ENCODE assay signal across 7 mouse cellular contexts in genomic region chr5:24451264-24452029, GRCm38 (mm10). TPM values are rescaled to one million over a fixed set of nuclear protein-coding genes. Genes with fewer than 3 reads are reported as not detected.
DNase-seq lines count a peak whose midpoint lies in the region; ATAC-seq lines count a peak whose summit lies in the region.

No protein-coding gene starts in this region.

- H3K9me3 ChIP-seq in intestine, embryonic 16.5 days (ENCODE audit: control insufficient read depth, low read length) = no peaks in the 10 kb centered on the region
- H3K9me3 ChIP-seq in limb, embryonic 11.5 days (ENCODE audit: control insufficient read depth, low read length) = no peaks in the 10 kb centered on the region
- H3K9me3 ChIP-seq in midbrain, embryonic 13.5 days = no peaks in the 10 kb centered on the region

- 4% methylated on average over 55 of the region's 66 CpGs for WGBS in intestine, embryonic 16.5 days
- WGBS in limb, embryonic 11.5 days = 3% methylated on average over 42 of the region's 66 CpGs
- 2% methylated on average over 46 of the region's 66 CpGs for WGBS in midbrain, embryonic 13.5 days

- H3K36me3 ChIP-seq in intestine, embryonic 16.5 days (ENCODE audit: control insufficient read depth, insufficient read depth, low read length) = no peaks in the 10 kb centered on the region
- H3K36me3 ChIP-seq in limb, embryonic 11.5 days (ENCODE audit: control insufficient read depth, insufficient read depth, low read length) = no peaks in the 10 kb centered on the region
- H3K36me3 ChIP-seq in midbrain, embryonic 13.5 days = 0 out of 2 replicates have a peak, but pooled peaks cover 3% of the 10 kb centered on the region

- peak overlapping the region; percentile 90 for H3K9ac ChIP-seq in intestine, embryonic 16.5 days (ENCODE audit: low read depth, low read length)
- peak overlapping the region; percentile 91 for H3K9ac ChIP-seq in limb, embryonic 11.5 days (ENCODE audit: low read length)
- H3K9ac ChIP-seq in midbrain, embryonic 13.5 days (replicated peaks) = peak overlapping the region; percentile 97

- peak; percentile 94 for DNase-seq in adrenal gland, postnatal 10 days
- DNase-seq in embryo, embryonic 11 days = peak; percentile 94
- DNase-seq in gastrocnemius, postnatal 36 days = peak; percentile 76 to 85
- DNase-seq in limb, embryonic 11.5 days (ENCODE audit: low spot score) = peak; percentile 85
- peak; percentile 70 for DNase-seq in spleen, adult 12 weeks (ENCODE audit: low spot score)

- ATAC-seq in intestine, embryonic 16.5 days = peak; percentile 79
- peak; percentile 76 for ATAC-seq in limb, embryonic 11.5 days (ENCODE audit: insufficient number of reproducible peaks, low FRiP score, low TSS enrichment, low read depth)
- peak; percentile 71 for ATAC-seq in midbrain, embryonic 13.5 days

- H3K27me3 ChIP-seq in intestine, embryonic 16.5 days (replicated peaks; ENCODE audit: control insufficient read depth, insufficient read depth, low read length) = no peaks in the 10 kb centered on the region
- no peaks in the 10 kb centered on the region for H3K27me3 ChIP-seq in limb, embryonic 11.5 days (ENCODE audit: control insufficient read depth, insufficient read depth, low read length)
- H3K27me3 ChIP-seq in midbrain, embryonic 13.5 days = peaks cover 10% of the 10 kb centered on the region; the same call in 1 of the 2 replicates

- intact Hi-C loops in gastrocnemius, postnatal 36 days (cut with DNase I) = no loop called here

- H3K4me2 ChIP-seq in intestine, embryonic 16.5 days (ENCODE audit: low read depth, low read length) = peak overlapping the region; percentile 96
- peak overlapping the region; percentile 99 for H3K4me2 ChIP-seq in limb, embryonic 11.5 days (ENCODE audit: low read depth, severe bottlenecking)
- peak overlapping the region; percentile 100 for H3K4me2 ChIP-seq in midbrain, embryonic 13.5 days (replicated peaks)

- peak overlapping the region; percentile 91 for H3K27ac ChIP-seq in intestine, embryonic 16.5 days (ENCODE audit: low read length)
- H3K27ac ChIP-seq in limb, embryonic 11.5 days (replicated peaks; ENCODE audit: low read depth, low read length) = peak overlapping the region; percentile 86
- peak overlapping the region; percentile 95 for H3K27ac ChIP-seq in midbrain, embryonic 13.5 days

- H3K4me1 ChIP-seq in intestine, embryonic 16.5 days (ENCODE audit: control insufficient read depth, insufficient read depth, low read length) = peaks cover 47% of the 10 kb centered on the region
- H3K4me1 ChIP-seq in limb, embryonic 11.5 days (ENCODE audit: control insufficient read depth, insufficient read depth, low read length) = peaks cover 23% of the 10 kb centered on the region
- peaks cover 60% of the 10 kb centered on the region for H3K4me1 ChIP-seq in midbrain, embryonic 13.5 days (replicated peaks)

- H3K4me3 ChIP-seq in intestine, embryonic 16.5 days (ENCODE audit: low read length) = peak overlapping the region; percentile 93
- peak overlapping the region; percentile 86 for H3K4me3 ChIP-seq in limb, embryonic 11.5 days (ENCODE audit: low read depth, low read length)
- peak overlapping the region; percentile 92 for H3K4me3 ChIP-seq in midbrain, embryonic 13.5 days (replicated peaks)

RNA-seq across cellular contexts. Expression of gene Agap3, which starts 0.5 kb away (rescaled TPM):
- total RNA-seq in adrenal gland, postnatal 10 days (2021) = 10 to 100 TPM; 67.6 to 72.2 TPM
- total RNA-seq in gastrocnemius, postnatal 36 days (2021) = 10 to 100 TPM; 59.6 to 63.2 TPM
- 10.2 and 10.7 TPM in 2 replicates for polyA plus RNA-seq in intestine, embryonic 16.5 days (2015; fragmentation: Nextera tagmentation; extraction: Ambion mirVana)
- 39.9 and 52.1 TPM in 2 replicates for polyA plus RNA-seq in limb, embryonic 11.5 days (2014; fragmentation: Nextera tagmentation; extraction: Ambion mirVana)
- 48.8 and 52.2 TPM in 2 replicates for polyA plus RNA-seq in midbrain, embryonic 13.5 days (2015; fragmentation: Nextera tagmentation; extraction: Ambion mirVana)

RNA-seq across cellular contexts. Expression of gene Tmub1, which starts 3.8 kb away (rescaled TPM):
- total RNA-seq in adrenal gland, postnatal 10 days (2021) = 10 to 100 TPM in 1 of 2 experiments, 1 to 10 TPM in 1; 9.1 to 10.5 TPM
- 10 to 100 TPM; 14.9 to 15.8 TPM for total RNA-seq in gastrocnemius, postnatal 36 days (2021)
- polyA plus RNA-seq in intestine, embryonic 16.5 days (2015; fragmentation: Nextera tagmentation; extraction: Ambion mirVana) = 28.5 and 28.7 TPM in 2 replicates
- polyA plus RNA-seq in limb, embryonic 11.5 days (2014; fragmentation: Nextera tagmentation; extraction: Ambion mirVana) = 25.4 and 27.1 TPM in 2 replicates
- polyA plus RNA-seq in midbrain, embryonic 13.5 days (2015; fragmentation: Nextera tagmentation; extraction: Ambion mirVana) = 46.5 and 49.6 TPM in 2 replicates

RNA-seq across cellular contexts. Expression of gene Fastk, which starts 6.4 kb away (rescaled TPM):
- total RNA-seq in adrenal gland, postnatal 10 days (2021) = 100 to 1,000 TPM; 129 to 172 TPM
- total RNA-seq in gastrocnemius, postnatal 36 days (2021) = 100 to 1,000 TPM; 179 to 183 TPM
- 113 and 117 TPM in 2 replicates for polyA plus RNA-seq in intestine, embryonic 16.5 days (2015; fragmentation: Nextera tagmentation; extraction: Ambion mirVana)
- 89.6 and 95.1 TPM in 2 replicates for polyA plus RNA-seq in limb, embryonic 11.5 days (2014; fragmentation: Nextera tagmentation; extraction: Ambion mirVana)
- polyA plus RNA-seq in midbrain, embryonic 13.5 days (2015; fragmentation: Nextera tagmentation; extraction: Ambion mirVana) = 80.4 and 95.0 TPM in 2 replicates

RNA-seq across cellular contexts. Expression of gene Slc4a2, which starts 27.8 kb away (rescaled TPM):
- 10 to 100 TPM; 58.7 to 60.9 TPM for total RNA-seq in adrenal gland, postnatal 10 days (2021)
- total RNA-seq in gastrocnemius, postnatal 36 days (2021) = 10 to 100 TPM; 14.7 to 15.5 TPM
- polyA plus RNA-seq in intestine, embryonic 16.5 days (2015; fragmentation: Nextera tagmentation; extraction: Ambion mirVana) = 52.7 and 59.2 TPM in 2 replicates
- 26.9 and 28.0 TPM in 2 replicates for polyA plus RNA-seq in limb, embryonic 11.5 days (2014; fragmentation: Nextera tagmentation; extraction: Ambion mirVana)
- 20.1 and 25.4 TPM in 2 replicates for polyA plus RNA-seq in midbrain, embryonic 13.5 days (2015; fragmentation: Nextera tagmentation; extraction: Ambion mirVana)

RNA-seq across cellular contexts. Expression of gene Cdk5, which starts 28.1 kb away (rescaled TPM):
- total RNA-seq in adrenal gland, postnatal 10 days (2021) = 10 to 100 TPM; 37.9 to 41.3 TPM
- 10 to 100 TPM; 11.3 to 12.0 TPM for total RNA-seq in gastrocnemius, postnatal 36 days (2021)
- polyA plus RNA-seq in intestine, embryonic 16.5 days (2015; fragmentation: Nextera tagmentation; extraction: Ambion mirVana) = 37.0 and 38.1 TPM in 2 replicates
- polyA plus RNA-seq in limb, embryonic 11.5 days (2014; fragmentation: Nextera tagmentation; extraction: Ambion mirVana) = 48.6 and 49.2 TPM in 2 replicates
- polyA plus RNA-seq in midbrain, embryonic 13.5 days (2015; fragmentation: Nextera tagmentation; extraction: Ambion mirVana) = 95.9 and 102 TPM in 2 replicates

Comparison
In these comparisons a context has a peak if more than half of its experiments do, and no peak if none do; other contexts are left out.
1. Peak in every context shown above with its lines: DNase-seq, ATAC-seq, H3K4me3 ChIP-seq and H3K27ac ChIP-seq.